Mouse (Mus musculus) ES-E14 (cell line): ENCODE data around the gene Il1rn. TPM values are rescaled to one million over a fixed set of nuclear protein-coding genes. Genes with fewer than 3 reads are reported as not detected.

Experiments
- DNase-seq: peaks from one replicate; pipeline ENCODE4 v3.0.0-alpha.2; 2013; ENCODE audit warnings: low read depth, low spot score
- H3K27ac ChIP-seq: 2 replicates; pipeline ENCODE4 v1.5.1; 2012; ENCODE audit warnings: low read depth, mild to moderate bottlenecking, low read length, moderate library complexity, mixed read lengths; ENCODE audit not compliant: poor library complexity, insufficient read depth, severe bottlenecking
- H3K36me3 ChIP-seq: 2 replicates; pipeline ENCODE4 v1.6.1; 2012; ENCODE audit warnings: mild to moderate bottlenecking, low read length, moderate library complexity, mixed read lengths; ENCODE audit not compliant: control insufficient read depth, poor library complexity, insufficient read depth, severe bottlenecking
- H3K4me1 ChIP-seq, 2 experiments: fragments of 150-350 bp in 1 of 2; sonication (generic) in 1 of 2; 2 replicates each; pipeline ENCODE4 v1.6.1; 2012; ENCODE audit warnings: low read length in 2 of 2, mild to moderate bottlenecking in 1 of 2, mixed read lengths in 1 of 2; ENCODE audit not compliant: control insufficient read depth in 2 of 2, insufficient read depth in 2 of 2, poor library complexity in 1 of 2
- H3K4me3 ChIP-seq, 2 experiments: fragments of 150-350 bp in 1 of 2; sonication (generic) in 1 of 2; 2 replicates each; pipeline ENCODE4 v1.5.1; 2012; ENCODE audit warnings: low read length in 2 of 2, low read depth in 1 of 2, mild to moderate bottlenecking in 1 of 2, mixed read lengths in 1 of 2; ENCODE audit not compliant: insufficient read depth in 1 of 2, poor library complexity in 1 of 2, severe bottlenecking in 1 of 2
- H3K9ac ChIP-seq: 2 replicates; pipeline ENCODE4 v1.6.1; 2012; ENCODE audit warnings: low read depth, mild to moderate bottlenecking, low read length, mixed read lengths; ENCODE audit not compliant: poor library complexity, insufficient read depth, severe bottlenecking
- H3K9me3 ChIP-seq: fragments of 150-350 bp; sonication (generic); 2 replicates; pipeline ENCODE4 v1.6.1; 2012; ENCODE audit warnings: low read depth, mild to moderate bottlenecking, low read length; ENCODE audit not compliant: control insufficient read depth, insufficient read depth
- CHD2 ChIP-seq: IDR thresholded peaks from 2 replicates; pipeline ENCODE4 v1.6.1; 2014; ENCODE audit warnings: mild to moderate bottlenecking, low read depth, low read length, inconsistent platforms
- HCFC1 ChIP-seq: IDR thresholded peaks from 2 replicates; pipeline ENCODE4 v1.6.1; 2012; ENCODE audit warnings: low read length, inconsistent platforms, borderline replicate concordance; ENCODE audit not compliant: insufficient read depth
- MAFK ChIP-seq: IDR thresholded peaks from 2 replicates; pipeline ENCODE4 v1.6.1; 2014; ENCODE audit warnings: mild to moderate bottlenecking, low read depth, low read length, inconsistent platforms; ENCODE audit not compliant: insufficient read depth
- ZC3H11A ChIP-seq: IDR thresholded peaks from 2 replicates; pipeline ENCODE4 v1.6.1; 2012; ENCODE audit warnings: low read depth, mild to moderate bottlenecking, inconsistent platforms, low read length, borderline replicate concordance
- ZNF384 ChIP-seq: IDR thresholded peaks from 2 replicates; pipeline ENCODE4 v1.6.1; 2012; ENCODE audit warnings: low read depth, low read length, inconsistent platforms
- in situ Hi-C, 2 experiments: fragments of 600-800 bp; cut with MboI; formaldehyde crosslinking; loops; one replicate each; pipeline ENCODE4 v1.15.1; 2025; ENCODE audit warnings: low sequenced_read_pairs in 2 of 2, inconsistent platforms in 1 of 2; ENCODE audit not compliant: unreplicated experiment in 2 of 2
- total RNA-seq: library from RNA; depleted of rRNA; stranded (reverse); fragments of 300-350 nt; gene quantifications from 2 replicates; pipeline ENCODE4 v1.2.3, GENCODE M21; 2012

Gene Il1rn
- total RNA-seq, 1 experiment, result not detected

- no peak for TF ChIP-seq HCFC1
- no peak for TF ChIP-seq MAFK
- no peak for TF ChIP-seq ZNF384
- TF ChIP-seq ZC3H11A, result no peak
- no peak for TF ChIP-seq CHD2
- no peaks in the 10 kb centered on the region for H3K9me3 ChIP-seq
- H3K4me1 ChIP-seq, result peaks cover 4 to 8% of the 10 kb centered on the region in 2 experiments; a peak in 1 of 4 replicates
- no peak for DNase-seq
- no peaks in the 10 kb centered on the region for H3K36me3 ChIP-seq
- H3K27ac ChIP-seq, result no peak overlapping the region
- H3K9ac ChIP-seq, result no peak overlapping the region; the same call in 1 of the 2 replicates
- peak overlapping the region in 1 of 2 experiments; percentile 21; a peak in 1 of 4 replicates for H3K4me3 ChIP-seq
- in situ Hi-C loops, result no loop called here
Measured at GRCm38 (mm10) chr2:24386158-24386963, 49.7 kb downstream of the Il1rn start.

GRCm38 (mm10) chr2:24386964-24387320, 50.3 kb downstream of the Il1rn start:
- in situ Hi-C loops, result no loop called here
- Histone ChIP-seq H3K36me3 (no peaks in the 10 kb centered on the region), H3K9ac (no peak overlapping the region), H3K27ac (no peak overlapping the region), H3K9me3 (no peaks in the 10 kb centered on the region), H3K4me1 (peaks cover 4 to 8% of the 10 kb centered on the region in 2 experiments; a peak in 1 of 4 replicates), H3K4me3 (no peak overlapping the region)
- no peak for DNase-seq
- TF ChIP-seq CHD2 (no peak), ZNF384 (no peak), MAFK (no peak)

GRCm38 (mm10) chr2:24387361-24388283, 51.0 kb downstream of the Il1rn start:
- in situ Hi-C loops, result no loop called here
- H3K4me3 ChIP-seq, result no peak overlapping the region
- H3K9ac ChIP-seq, result no peak overlapping the region
- no peak overlapping the region for H3K27ac ChIP-seq
- no peaks in the 10 kb centered on the region for H3K36me3 ChIP-seq
- DNase-seq, result no peak
- no peaks in the 10 kb centered on the region for H3K9me3 ChIP-seq
- peaks cover 4 to 8% of the 10 kb centered on the region in 2 experiments; a peak in 1 of 4 replicates for H3K4me1 ChIP-seq
- TF ChIP-seq ZNF384 (no peak), MAFK (no peak), HCFC1 (no peak), CHD2 (no peak), ZC3H11A (no peak)

- H3K27ac ChIP-seq, result no peak overlapping the region
- no peak overlapping the region for H3K4me3 ChIP-seq
- in situ Hi-C loops, result no loop called here
- H3K9me3 ChIP-seq, result no peaks in the 10 kb centered on the region
- H3K36me3 ChIP-seq, result no peaks in the 10 kb centered on the region
- no peak for TF ChIP-seq ZNF384
- no peak for TF ChIP-seq ZC3H11A
- TF ChIP-seq HCFC1, result no peak
- TF ChIP-seq CHD2, result no peak
- no peak for TF ChIP-seq MAFK
- no peak for DNase-seq
- H3K9ac ChIP-seq, result no peak overlapping the region
- H3K4me1 ChIP-seq, result no peaks in the 10 kb centered on the region
Measured at GRCm38 (mm10) chr2:24393251-24393650, 56.6 kb downstream of the Il1rn start.

- no peak overlapping the region for H3K9ac ChIP-seq
- no peak for DNase-seq
- H3K4me1 ChIP-seq, result no peaks in the 10 kb centered on the region
- TF ChIP-seq CHD2 (no peak), ZNF384 (no peak), MAFK (no peak), ZC3H11A (no peak), HCFC1 (no peak)
- no peak overlapping the region for H3K4me3 ChIP-seq
- in situ Hi-C loops, result no loop called here
- no peaks in the 10 kb centered on the region for H3K36me3 ChIP-seq
- H3K9me3 ChIP-seq, result no peaks in the 10 kb centered on the region
- no peak overlapping the region for H3K27ac ChIP-seq
Measured at GRCm38 (mm10) chr2:24397115-24397514, 60.5 kb downstream of the Il1rn start.
